ENCODE assay signal across 8 mouse cellular contexts in genomic region chr16:18235389-18236065, GRCm38 (mm10). TPM values are rescaled to one million over a fixed set of nuclear protein-coding genes. Genes with fewer than 3 reads are reported as not detected.
DNase-seq lines count a peak whose midpoint lies in the region; ATAC-seq and TF ChIP-seq lines count a peak whose summit lies in the region.

No protein-coding gene starts in this region.

- peak overlapping the region; percentile 81 for H3K9ac ChIP-seq in forebrain, postnatal 0 days

- peaks cover 25% of the 10 kb centered on the region for H3K36me3 ChIP-seq in forebrain, postnatal 0 days (ENCODE audit: insufficient read depth)
- peaks cover 38% of the 10 kb centered on the region for H3K36me3 ChIP-seq in hindbrain, embryonic 10.5 days

- ATAC-seq in forebrain, postnatal 0 days, result peak; percentile 80
- ATAC-seq in erythroid progenitor cell, adult 5-6 weeks (replicated peaks; ENCODE audit: low FRiP score, poor library complexity, severe bottlenecking), result no peak

- peak overlapping the region; percentile 85 for H3K4me2 ChIP-seq in forebrain, postnatal 0 days (ENCODE audit: low read depth)

- H3K4me3 ChIP-seq in forebrain, postnatal 0 days (ENCODE audit: low read depth, low read length), result peak overlapping the region; percentile 84
- peak overlapping the region; percentile 88 for H3K4me3 ChIP-seq in hindbrain, embryonic 10.5 days

- H3K9me3 ChIP-seq in forebrain, postnatal 0 days (ENCODE audit: low read length), result no peaks in the 10 kb centered on the region
- no peaks in the 10 kb centered on the region for H3K9me3 ChIP-seq in hindbrain, embryonic 10.5 days

- H3K4me1 ChIP-seq in forebrain, postnatal 0 days (ENCODE audit: insufficient read depth), result peaks cover 10% of the 10 kb centered on the region
- H3K4me1 ChIP-seq in hindbrain, embryonic 10.5 days (replicated peaks), result peaks cover 31% of the 10 kb centered on the region

- H3K27me3 ChIP-seq in forebrain, postnatal 0 days (ENCODE audit: insufficient read depth, low read length), result no peaks in the 10 kb centered on the region
- no peaks in the 10 kb centered on the region for H3K27me3 ChIP-seq in hindbrain, embryonic 10.5 days (ENCODE audit: insufficient read depth, poor library complexity, severe bottlenecking)

- no peak for TF ChIP-seq CTCF in forebrain, postnatal 0 days (IDR thresholded peaks at IDR 0.05; ENCODE audit: low read depth)

- peak overlapping the region; percentile 89 for H3K27ac ChIP-seq in forebrain, postnatal 0 days (ENCODE audit: low read depth, low read length)
- peak overlapping the region; percentile 91 for H3K27ac ChIP-seq in hindbrain, embryonic 10.5 days

- WGBS in forebrain, postnatal 0 days, result 5% methylated on average over 19 of the region's 19 CpGs
- 8% methylated on average over 19 of the region's 19 CpGs for WGBS in hindbrain, embryonic 10.5 days

- peak; percentile 69 for DNase-seq in Muller cell, postnatal 12 days (ENCODE audit: inconsistent ontology term)
- peak; percentile 70 for DNase-seq in cerebellum, adult 11-12 months
- peak; percentile 78 for DNase-seq in forebrain, postnatal 0 days
- peak; percentile 72 for DNase-seq in hindbrain, embryonic 10.5 days (ENCODE audit: low spot score)
- peak; percentile 67 to 78 for DNase-seq in layer of hippocampus, postnatal 10 days (ENCODE audit: low spot score in 2 of 2)
- peak; percentile 73 for DNase-seq in lung, postnatal 14 days
- DNase-seq in ovary, postnatal 36 days (ENCODE audit: low spot score), result peak; percentile 75

RNA-seq across cellular contexts. Expression of gene Zdhhc8, which starts 0.6 kb away (rescaled TPM):
- total RNA-seq in forebrain, postnatal 0 days (2014; rRNA removed), result 27.5 and 35.5 TPM in 2 replicates
- polyA plus RNA-seq in forebrain, postnatal 0 days (2015; fragmentation: Nextera tagmentation; extraction: Ambion mirVana), result 16.4 and 17.9 TPM in 2 replicates
- polyA plus RNA-seq in hindbrain, embryonic 10.5 days (2016; fragmentation: Nextera tagmentation; extraction: Ambion mirVana), result 13.0 and 13.7 TPM in 2 replicates
- total RNA-seq in layer of hippocampus, postnatal 10 days (2021), result 10 to 100 TPM; 73.9 to 75.1 TPM
- total RNA-seq in erythroid progenitor cell, adult 5-6 weeks (2015; ENCODE audit: low replicate concordance), result 1.4 TPM in 1 of 2 replicates, not detected in the other
- total RNA-seq in erythroid progenitor cell, adult 5-6 weeks (2017; ENCODE audit: low replicate concordance), result 2.2 TPM in 1 of 2 replicates, not detected in the other

RNA-seq across cellular contexts. Expression of gene Trmt2a, which starts 13.0 kb away (rescaled TPM):
- 74.9 and 82.4 TPM in 2 replicates for total RNA-seq in forebrain, postnatal 0 days (2014; rRNA removed)
- 66.7 and 67.2 TPM in 2 replicates for polyA plus RNA-seq in forebrain, postnatal 0 days (2015; fragmentation: Nextera tagmentation; extraction: Ambion mirVana)
- polyA plus RNA-seq in hindbrain, embryonic 10.5 days (2016; fragmentation: Nextera tagmentation; extraction: Ambion mirVana), result 130 and 133 TPM in 2 replicates
- 10 to 100 TPM; 54.4 to 65.1 TPM for total RNA-seq in layer of hippocampus, postnatal 10 days (2021)
- total RNA-seq in erythroid progenitor cell, adult 5-6 weeks (2015; ENCODE audit: low replicate concordance), result 51.2 and 52.4 TPM in 2 replicates
- total RNA-seq in erythroid progenitor cell, adult 5-6 weeks (2017; ENCODE audit: low replicate concordance), result 20.2 and 30.0 TPM in 2 replicates

RNA-seq across cellular contexts. Expression of gene Ranbp1, which starts 13.0 kb away (rescaled TPM):
- 171 and 209 TPM in 2 replicates for total RNA-seq in forebrain, postnatal 0 days (2014; rRNA removed)
- polyA plus RNA-seq in forebrain, postnatal 0 days (2015; fragmentation: Nextera tagmentation; extraction: Ambion mirVana), result 428 and 477 TPM in 2 replicates
- 1,091 and 1,220 TPM in 2 replicates for polyA plus RNA-seq in hindbrain, embryonic 10.5 days (2016; fragmentation: Nextera tagmentation; extraction: Ambion mirVana)
- 100 to 1,000 TPM; 133 to 147 TPM for total RNA-seq in layer of hippocampus, postnatal 10 days (2021)
- total RNA-seq in erythroid progenitor cell, adult 5-6 weeks (2015; ENCODE audit: low replicate concordance), result 144 and 145 TPM in 2 replicates
- total RNA-seq in erythroid progenitor cell, adult 5-6 weeks (2017; ENCODE audit: low replicate concordance), result 76.8 and 133 TPM in 2 replicates

RNA-seq across cellular contexts. Expression of gene Ccdc188, which starts 17.8 kb away (rescaled TPM):
- total RNA-seq in forebrain, postnatal 0 days (2014; rRNA removed), result not detected in 2 replicates
- 0.11 TPM in 1 of 2 replicates, not detected in the other for polyA plus RNA-seq in forebrain, postnatal 0 days (2015; fragmentation: Nextera tagmentation; extraction: Ambion mirVana)
- 0.12 TPM in 1 of 2 replicates, not detected in the other for polyA plus RNA-seq in hindbrain, embryonic 10.5 days (2016; fragmentation: Nextera tagmentation; extraction: Ambion mirVana)
- not detected for total RNA-seq in layer of hippocampus, postnatal 10 days (2021)
- total RNA-seq in erythroid progenitor cell, adult 5-6 weeks (2015; ENCODE audit: low replicate concordance), result not detected in 2 replicates
- total RNA-seq in erythroid progenitor cell, adult 5-6 weeks (2017; ENCODE audit: low replicate concordance), result not detected in 2 replicates

RNA-seq across cellular contexts. Expression of gene Gm49776, which starts 22.6 kb away (rescaled TPM):
- total RNA-seq in forebrain, postnatal 0 days (2014; rRNA removed), result not detected in 2 replicates
- 1.3 and 3.1 TPM in 2 replicates for polyA plus RNA-seq in forebrain, postnatal 0 days (2015; fragmentation: Nextera tagmentation; extraction: Ambion mirVana)
- 0.72 TPM in 1 of 2 replicates, not detected in the other for polyA plus RNA-seq in hindbrain, embryonic 10.5 days (2016; fragmentation: Nextera tagmentation; extraction: Ambion mirVana)
- total RNA-seq in layer of hippocampus, postnatal 10 days (2021), result not detected
- not detected in 2 replicates for total RNA-seq in erythroid progenitor cell, adult 5-6 weeks (2015; ENCODE audit: low replicate concordance)
- 4.1 TPM in 1 of 2 replicates, not detected in the other for total RNA-seq in erythroid progenitor cell, adult 5-6 weeks (2017; ENCODE audit: low replicate concordance)
